Mouse (Mus musculus) neural tube, embryonic 10.5 days (tissue): ENCODE data around the gene Lix1.
"Not testable (repeated sequence)": the region's sequence is repeated elsewhere in the genome, so short reads cannot be mapped to it uniquely, and the experiment has no call there.

Source experiments
- DNase-seq: peaks from one replicate; pipeline ENCODE4 v3.0.0-alpha.2; 2017; ENCODE audit warnings: low spot score; ENCODE audit errors: extremely low spot score

The Lix1 gene

GRCm38 (mm10) chr17:17492116-17492515, 89.6 kb downstream of the Lix1 start:
- DNase-seq: no peak

GRCm38 (mm10) chr17:17496234-17496633, 93.8 kb downstream of the Lix1 start:
- DNase-seq: not testable (repeated sequence)

- DNase-seq: no peak
Observed at GRCm38 (mm10) chr17:17496730-17497129, 94.3 kb downstream of the Lix1 start.

GRCm38 (mm10) chr17:17498848-17499247, 96.4 kb downstream of the Lix1 start:
- DNase-seq: no peak

- DNase-seq: no peak
Observed at GRCm38 (mm10) chr17:17499278-17499677, 96.8 kb downstream of the Lix1 start.

- no peak for DNase-seq
Observed at GRCm38 (mm10) chr17:17506677-17507076, 104.2 kb downstream of the Lix1 start.
